Mouse (Mus musculus) common myeloid progenitor, adult 5-6 weeks (primary cell): ENCODE measurements around the gene Oosp3. TPM values are rescaled to one million over a fixed set of nuclear protein-coding genes. Genes with fewer than 3 reads are reported as not detected.

Source experiments
- total RNA-seq: library from RNA; stranded (forward); fragments of 200-1000, 187-1606 nt; gene quantifications from 2 replicates; pipeline ENCODE4 v1.2.3, GENCODE M21; 2017

Oosp3 gene
- total RNA-seq, 1 experiment from 2014 or later, result not detected

Other genes starting within 250 kb of the Oosp3 start
- 108 and 113 TPM in 2 replicates for gene Ms4a6c, start 227.7 kb upstream of the Oosp3 start, total RNA-seq
- gene Gm8369, start 211.1 kb upstream of the Oosp3 start, total RNA-seq, result 1.7 and 2.1 TPM in 2 replicates
- gene Ms4a6b, start 180.5 kb upstream of the Oosp3 start, total RNA-seq, result 13.9 and 26.6 TPM in 2 replicates
- gene Ms4a4d, start 160.3 kb upstream of the Oosp3 start, total RNA-seq, result not detected in 2 replicates
- 0.82 TPM in 1 of 2 replicates, not detected in the other for gene Ms4a6d, start 92.2 kb upstream of the Oosp3 start, total RNA-seq
- gene Ms4a2, start 73.3 kb upstream of the Oosp3 start, total RNA-seq, result 54.6 and 59.7 TPM in 2 replicates
- 31.1 and 41.7 TPM in 2 replicates for gene Ms4a3, start 56.2 kb upstream of the Oosp3 start, total RNA-seq
- gene Oosp2, start 36.5 kb upstream of the Oosp3 start, total RNA-seq, result 2.7 TPM in 1 of 2 replicates, not detected in the other
- 7.4 and 12.8 TPM in 2 replicates for gene Oosp1, start 5.9 kb upstream of the Oosp3 start, total RNA-seq
- gene Gif, start 50.5 kb downstream of the Oosp3 start, total RNA-seq, result not detected in 2 replicates
- gene Mrpl16, start 73.3 kb downstream of the Oosp3 start, total RNA-seq, result 89.0 and 118 TPM in 2 replicates
- gene Stx3, start 122.3 kb downstream of the Oosp3 start, total RNA-seq, result 17.7 and 20.7 TPM in 2 replicates
- gene Olfr1417, start 142.2 kb downstream of the Oosp3 start, total RNA-seq, result not detected in 2 replicates
- not detected in 2 replicates for gene Olfr1418, start 164.0 kb downstream of the Oosp3 start, total RNA-seq
- not detected in 2 replicates for gene Olfr1419, start 178.1 kb downstream of the Oosp3 start, total RNA-seq
- gene Olfr1420, start 189.5 kb downstream of the Oosp3 start, total RNA-seq, result not detected in 2 replicates
- 18.2 and 21.0 TPM in 2 replicates for gene Patl1, start 215.3 kb downstream of the Oosp3 start, total RNA-seq